Mouse (Mus musculus) induced T-regulatory cell, adult 2 months (primary cell): Measurements from ENCODE around the gene Bdp1.
"Not testable (repeated sequence)": the region's sequence is repeated elsewhere in the genome, so short reads cannot be mapped to it uniquely, and the experiment has no call there.

Source experiments
- DNase-seq: peaks from one replicate; pipeline ENCODE4 v3.0.0-alpha.2; 2012; ENCODE audit warnings: low read depth

Bdp1 gene

DNA sequence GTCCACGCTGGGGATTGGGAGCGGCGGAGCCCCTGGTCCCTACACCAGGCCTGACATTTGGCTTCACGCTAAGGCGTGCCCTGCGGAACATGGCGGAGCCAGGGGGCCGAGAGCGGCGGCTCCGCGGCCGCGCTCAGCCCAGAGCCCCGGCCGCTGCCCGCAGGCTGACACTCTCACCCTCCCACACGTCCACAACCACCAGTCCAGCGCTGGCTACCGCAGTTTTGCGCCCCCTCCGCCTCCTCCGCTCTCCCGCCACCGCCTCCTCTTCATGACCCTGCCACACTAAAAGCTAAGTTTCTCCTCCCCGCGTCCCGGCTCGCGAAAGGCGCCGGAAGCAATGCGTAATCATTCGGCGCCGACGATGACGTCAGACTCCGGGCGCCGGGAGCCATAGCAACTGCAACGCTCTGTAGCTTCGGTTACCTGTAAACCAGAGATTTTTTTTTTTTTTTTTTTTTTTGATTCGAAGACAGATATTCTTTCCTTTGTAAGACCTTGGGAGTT, at the start of gene Bdp1:
Bdp1 (minus strand) TSS at position 323 of the 507 bp plus-strand sequence.
- DNase-seq: peak; percentile 95

DNA sequence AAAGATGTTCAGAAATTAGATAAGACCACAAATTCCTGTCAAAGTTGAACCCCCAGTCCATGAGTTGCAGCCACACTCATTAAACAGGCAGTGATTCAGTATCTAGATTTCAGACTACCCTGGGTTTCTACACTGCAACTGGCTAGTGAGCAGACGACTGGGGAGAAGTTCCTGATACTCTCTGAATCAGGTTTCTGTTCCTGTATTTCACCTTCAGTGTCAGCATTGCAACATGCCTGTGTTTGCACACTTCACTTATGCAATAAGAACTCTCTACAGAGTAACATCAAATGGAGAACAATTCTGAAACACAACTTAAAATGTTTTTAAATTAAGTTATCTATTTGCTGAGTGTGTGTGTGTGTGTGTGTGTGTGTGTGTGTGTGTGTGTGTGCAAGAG, 48.8 kb upstream of the Bdp1 start:
- DNase-seq: no peak

DNA sequence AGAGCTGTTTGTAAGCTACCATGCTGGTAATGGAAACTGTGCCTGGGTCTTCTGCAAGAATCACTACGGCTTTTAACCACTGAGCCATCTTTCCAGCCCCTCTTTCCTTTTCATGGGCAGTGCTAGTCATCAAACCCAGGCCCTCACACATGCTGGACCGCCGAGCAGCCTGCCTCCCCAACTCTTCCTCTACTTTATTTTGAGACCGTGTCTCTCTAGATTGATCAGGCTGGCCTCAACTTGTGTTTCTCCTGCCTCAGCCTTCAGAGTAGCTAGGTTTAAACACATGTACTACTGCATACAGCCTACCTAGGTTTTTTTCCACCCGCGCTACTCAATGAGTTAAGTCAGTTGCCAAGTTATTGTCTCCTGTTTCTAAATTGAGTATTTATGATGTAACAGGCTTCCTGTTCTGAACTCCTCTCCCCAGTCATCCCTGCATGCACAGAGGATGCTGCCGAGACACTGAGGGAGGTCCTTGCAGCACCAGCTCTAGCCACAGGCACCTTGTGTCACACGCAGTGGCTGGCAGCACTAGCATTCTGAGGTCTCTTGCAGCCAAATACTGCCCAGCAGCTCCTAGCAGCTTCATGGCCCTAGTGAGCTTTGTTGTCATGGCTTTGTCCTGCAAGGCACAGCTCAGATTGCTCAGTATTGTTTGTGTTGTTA, 37.9 kb upstream of the Bdp1 start:
- no peak for DNase-seq

DNA sequence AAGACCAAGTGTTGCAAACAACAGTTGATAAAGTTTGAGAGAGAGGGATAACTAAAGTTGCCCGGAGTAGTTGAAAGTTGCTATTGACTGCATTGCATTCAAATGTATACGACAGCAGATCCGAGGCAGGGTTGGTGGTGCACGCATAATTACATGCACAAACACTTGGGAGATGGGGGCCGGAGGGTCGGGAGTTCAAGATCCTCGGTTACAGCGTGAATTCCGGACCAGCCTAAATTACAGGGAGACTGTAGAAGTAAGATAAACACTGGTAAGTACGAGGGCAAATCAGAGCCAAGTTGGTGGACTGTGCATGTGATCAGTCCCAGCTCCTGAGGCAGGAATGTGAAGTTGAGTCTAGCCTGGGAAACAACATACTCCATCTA, 21.4 kb upstream of the Bdp1 start:
- DNase-seq: no peak

DNA sequence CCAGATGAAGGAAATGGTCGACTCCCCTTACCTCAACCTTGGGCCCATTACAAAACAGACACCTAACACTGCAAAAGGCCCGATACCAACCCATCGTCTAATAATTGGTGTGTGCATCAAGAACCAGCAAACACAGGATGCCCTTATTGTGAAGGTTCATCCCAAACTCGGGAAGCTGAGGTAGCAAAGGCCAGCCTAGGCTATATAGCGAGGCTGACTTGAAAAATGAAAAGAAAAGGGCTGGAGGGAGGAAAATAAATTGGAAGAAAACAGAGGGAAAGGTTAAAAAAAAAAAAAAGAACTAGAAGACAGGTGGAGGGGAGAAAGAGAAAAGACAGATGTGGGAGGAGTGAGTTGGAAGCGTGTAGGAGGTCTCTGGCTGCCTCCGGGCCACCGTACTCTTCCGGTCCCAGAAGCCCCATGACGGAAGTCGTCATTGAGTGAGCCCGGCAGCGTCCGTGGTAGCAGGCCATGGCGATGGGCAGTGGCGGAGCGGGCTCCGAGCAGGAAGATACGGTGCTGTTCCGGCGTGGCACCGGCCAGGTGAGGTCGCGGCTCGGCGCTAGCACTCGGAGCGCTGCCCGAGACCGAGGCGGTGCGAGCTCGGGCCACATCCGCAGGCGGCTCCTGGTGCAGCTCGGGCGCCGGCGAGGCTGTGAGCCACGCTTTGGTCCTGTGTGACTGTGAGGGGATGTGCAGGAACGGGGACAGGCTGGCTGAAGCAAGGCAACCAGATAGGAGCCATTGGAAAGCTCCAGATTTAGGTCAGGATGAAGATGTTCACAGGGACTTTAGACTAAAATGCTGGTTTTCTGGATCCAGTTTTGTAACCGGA, 20.8 kb upstream of the Bdp1 start, which contains the start of gene Smn1:
Smn1 (plus strand) TSS at position 430 of the 835 bp plus-strand sequence.
- DNase-seq: peak; percentile 94

DNA sequence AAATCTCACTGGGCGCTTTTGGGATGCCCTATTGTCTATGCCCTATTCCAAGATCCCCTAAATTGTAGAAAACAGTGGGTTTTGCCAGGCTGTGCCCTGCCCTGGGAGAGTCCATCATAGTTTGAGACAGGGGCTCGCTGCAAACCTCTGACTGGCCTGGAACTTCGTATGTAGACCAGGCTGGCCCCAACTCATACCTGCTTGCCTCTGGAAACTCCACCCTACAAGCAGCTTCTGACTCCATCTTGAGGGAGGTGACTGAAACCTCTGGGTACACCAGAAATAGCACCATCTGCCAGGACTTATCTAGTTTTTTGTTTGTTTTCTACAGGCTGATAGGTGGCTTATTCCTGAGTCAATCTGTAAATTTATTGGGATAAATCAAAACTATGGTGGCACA, 20.1 kb upstream of the Bdp1 start:
- no peak for DNase-seq

DNA sequence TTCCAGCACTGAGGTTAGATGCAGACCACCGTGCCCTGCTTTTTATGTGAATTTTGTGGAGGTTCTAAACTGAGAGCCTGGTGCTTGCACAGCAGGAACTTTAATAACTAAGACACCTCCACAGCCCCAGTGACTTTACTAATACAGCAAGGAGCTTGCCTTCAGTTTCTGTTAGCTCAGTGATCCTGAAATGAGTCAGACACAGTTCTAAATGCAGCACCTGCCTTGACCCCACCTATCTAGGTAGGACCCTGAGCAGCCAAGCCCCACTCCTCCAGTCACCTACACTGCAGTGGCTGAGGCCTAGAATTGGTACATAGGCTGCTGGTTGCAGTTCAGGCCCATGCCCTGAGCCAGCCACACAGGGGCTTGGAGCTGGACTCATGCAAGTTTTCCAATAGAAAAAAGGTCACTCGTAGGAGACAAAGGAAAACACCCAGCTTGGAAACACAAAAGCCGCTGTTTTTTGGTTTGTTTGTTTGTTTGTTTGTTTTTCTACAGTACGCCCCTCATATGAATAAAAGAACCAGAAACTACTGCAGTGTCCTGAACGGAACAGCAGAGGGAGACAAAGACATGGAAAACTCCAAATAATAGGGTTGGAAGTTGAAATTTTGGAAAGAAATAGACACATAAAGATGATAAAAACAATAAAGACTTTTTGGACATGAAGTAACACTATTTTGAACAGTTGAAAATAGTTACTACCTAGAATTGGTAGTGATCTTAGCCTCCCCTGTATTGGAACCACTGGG, 8.5 kb upstream of the Bdp1 start:
- DNase-seq: peak; percentile 57

DNA sequence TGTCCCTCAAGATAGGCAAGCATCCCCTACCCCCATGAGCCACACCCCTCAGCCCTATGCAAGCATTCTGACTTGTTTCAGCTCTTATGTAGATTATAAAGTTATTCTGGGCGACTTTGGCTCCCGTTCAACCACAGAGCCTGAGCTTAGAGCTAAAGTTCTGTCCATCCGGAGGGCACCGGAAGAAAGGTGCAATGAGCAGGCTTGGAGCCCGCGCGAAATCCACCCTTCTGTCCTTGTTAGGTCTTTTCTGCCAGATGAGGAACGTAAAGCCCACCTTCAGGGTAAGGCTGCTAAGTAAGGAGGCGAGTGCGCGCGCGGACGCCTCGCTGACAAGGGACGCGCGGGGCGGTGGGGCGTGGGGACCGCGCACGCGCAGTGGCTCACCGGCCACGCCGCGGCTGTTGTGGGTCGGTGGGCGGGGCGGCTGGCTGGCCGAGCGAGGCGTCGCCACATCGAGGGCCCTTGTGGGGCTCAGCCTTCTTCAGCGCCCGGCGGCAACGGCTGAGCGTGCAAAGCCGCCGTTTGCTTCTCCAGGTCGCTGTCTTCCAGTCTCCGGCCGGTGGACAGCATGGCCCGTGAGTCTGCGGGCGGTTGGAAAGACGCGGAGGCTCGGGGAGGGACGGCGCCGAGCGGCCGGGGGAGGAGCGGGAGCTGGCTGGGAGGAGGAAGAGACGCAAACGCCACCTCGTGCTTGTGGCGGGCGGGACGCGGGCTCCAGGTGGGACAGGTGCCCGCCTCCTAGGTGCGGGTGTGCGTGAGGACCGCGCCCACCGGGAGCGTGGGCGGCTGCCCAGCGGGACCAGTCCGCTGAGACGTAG, 4.0 kb upstream of the Bdp1 start, which contains the start of gene Serf1:
Serf1 (plus strand) TSS at position 361 of the 821 bp plus-strand sequence.
- peak; percentile 84 for DNase-seq

DNA sequence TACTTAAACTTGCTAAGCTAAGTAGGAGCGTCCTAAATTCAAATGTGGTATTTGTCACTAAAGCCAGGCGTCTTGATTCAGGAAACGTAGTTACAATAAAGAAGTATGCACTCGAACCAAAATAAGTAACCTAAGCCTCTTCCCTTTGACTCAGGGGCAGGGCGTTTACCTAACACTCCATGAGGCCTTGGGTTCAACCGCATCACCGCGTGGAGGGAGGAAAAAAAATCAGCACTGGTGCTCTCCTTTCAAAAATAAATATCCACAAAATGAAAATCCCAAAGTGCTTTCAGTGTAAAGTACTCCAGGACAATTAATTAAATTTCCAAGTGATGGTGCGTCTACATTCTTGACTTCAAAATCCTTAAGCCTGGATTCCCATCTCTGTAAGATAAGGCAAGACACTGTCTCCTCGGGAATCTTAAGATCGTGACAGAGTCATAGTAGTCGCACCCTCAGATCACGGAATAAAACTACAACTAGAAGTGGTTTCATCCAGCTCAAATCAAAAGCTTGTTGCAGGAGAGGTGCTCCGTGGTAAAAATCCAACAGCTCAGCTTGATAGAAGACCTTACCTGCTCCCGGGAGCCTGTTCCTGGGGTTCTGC, 715 bp downstream of the Bdp1 start:
- peak; percentile 40 for DNase-seq

DNA sequence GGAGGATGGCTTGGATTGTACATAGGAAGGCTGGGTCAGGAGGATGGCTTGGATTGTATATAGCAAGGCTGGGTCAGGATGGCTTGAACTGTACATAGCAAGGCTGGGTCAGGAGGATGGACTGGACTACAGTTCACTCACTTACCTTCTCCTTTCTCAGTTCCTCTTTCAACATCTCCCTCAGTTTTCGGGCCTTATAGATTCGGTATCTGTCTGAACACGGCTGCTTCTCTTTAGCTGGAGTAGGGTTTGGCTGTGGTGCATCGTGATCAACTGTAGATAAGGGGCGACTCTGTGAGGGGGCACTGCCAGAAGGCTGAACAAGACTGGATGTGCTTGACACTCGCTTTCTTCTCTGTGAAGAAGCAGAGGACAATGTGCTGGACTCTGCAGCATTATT, 5.1 kb downstream of the Bdp1 start:
- no peak for DNase-seq

DNA sequence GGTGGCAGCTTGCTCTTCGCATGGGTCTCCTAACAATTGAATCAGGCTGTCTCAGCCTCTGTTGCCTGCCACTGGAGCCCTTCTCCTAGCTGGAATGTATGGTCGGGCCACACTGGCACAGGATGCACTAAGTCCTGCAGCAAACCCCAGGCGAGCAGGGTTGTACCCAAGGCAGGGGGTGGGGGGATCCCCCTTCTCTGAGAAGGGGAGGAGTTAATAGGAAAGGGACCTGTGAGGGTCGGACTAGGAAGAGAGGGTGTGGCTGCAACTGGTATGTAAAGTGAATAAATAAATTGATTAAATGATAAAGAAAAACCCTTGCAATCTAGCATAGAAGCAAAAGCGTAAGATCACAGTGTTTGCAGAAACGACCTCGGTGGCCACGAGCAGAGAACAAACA, 32.4 kb downstream of the Bdp1 start:
- DNase-seq: no peak

DNA sequence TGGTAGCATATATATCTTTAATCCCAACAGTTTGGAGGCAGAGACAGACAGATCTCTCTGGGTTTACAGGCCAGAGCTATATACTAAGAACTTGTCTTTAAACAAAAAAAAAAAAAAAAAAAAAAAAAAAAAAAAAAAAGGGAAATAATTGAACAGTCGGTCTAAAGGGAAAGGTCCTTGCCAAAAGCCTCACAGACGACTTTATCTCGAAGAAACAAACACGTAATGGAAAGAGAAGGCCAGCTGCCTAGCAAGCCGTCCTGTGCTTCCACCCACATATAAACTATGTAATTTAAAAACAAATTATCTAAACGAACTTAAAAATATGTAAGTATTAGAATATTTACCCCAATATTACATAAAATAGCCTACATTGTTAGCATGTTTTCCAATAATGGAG, 36.0 kb downstream of the Bdp1 start:
- DNase-seq: no peak

DNA sequence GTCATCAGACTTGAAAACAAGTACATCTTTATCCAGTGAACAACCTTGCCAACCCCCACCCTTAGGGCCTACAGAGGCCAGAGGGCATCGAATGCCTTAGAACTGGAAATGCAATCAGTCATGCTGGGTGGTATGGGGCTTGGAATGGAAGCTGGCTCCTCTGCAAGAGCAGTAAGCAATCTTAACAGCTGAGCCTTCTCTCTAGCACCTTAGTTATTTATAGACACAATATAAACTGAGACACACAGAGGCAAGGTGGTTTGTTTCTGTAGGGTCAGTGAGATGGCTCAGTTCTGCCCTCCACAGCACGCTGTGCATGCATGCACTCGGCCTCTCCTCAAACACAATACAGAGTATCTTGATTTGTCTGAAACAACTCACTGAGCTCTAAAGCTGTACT, 39.9 kb downstream of the Bdp1 start:
- no peak for DNase-seq

DNA sequence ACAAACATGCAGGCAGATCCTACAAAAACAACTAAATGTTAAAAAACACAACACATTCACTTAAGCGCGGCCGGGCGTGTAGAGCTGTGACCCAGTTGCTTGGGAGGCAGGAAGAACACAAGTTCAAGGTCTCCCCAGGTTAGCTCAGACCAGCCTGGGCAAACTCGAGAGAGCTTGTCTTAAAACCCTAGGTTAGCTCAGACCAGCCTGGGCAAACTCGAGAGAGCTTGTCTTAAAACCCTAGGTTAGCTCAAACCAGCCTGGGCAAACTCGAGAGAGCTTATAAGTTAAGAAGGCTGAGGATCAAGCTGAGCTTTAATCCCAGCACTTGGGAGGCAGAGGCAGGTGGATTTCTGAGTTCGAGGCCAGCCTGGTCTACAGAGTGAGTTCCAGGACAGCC, 46.1 kb downstream of the Bdp1 start:
- not testable (repeated sequence) for DNase-seq

DNA sequence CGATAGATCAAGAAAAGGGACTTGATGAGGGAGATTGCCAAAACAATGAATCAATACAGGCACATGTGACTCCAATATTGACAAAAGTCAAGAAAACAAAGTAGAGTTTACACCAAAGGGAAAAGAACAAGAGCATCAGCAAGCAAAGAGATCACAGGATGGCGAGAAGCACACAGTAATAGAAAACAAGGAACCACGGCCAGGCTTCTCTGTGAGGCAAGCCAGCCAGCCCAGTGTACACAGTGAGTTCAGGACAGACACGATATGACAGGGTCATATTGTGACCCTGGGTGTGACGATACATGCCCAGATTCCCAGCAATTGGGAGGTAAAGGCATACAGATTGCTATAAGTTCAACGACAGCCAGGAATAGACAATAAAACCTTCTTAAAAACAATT, 77.9 kb downstream of the Bdp1 start:
- no peak for DNase-seq

DNA sequence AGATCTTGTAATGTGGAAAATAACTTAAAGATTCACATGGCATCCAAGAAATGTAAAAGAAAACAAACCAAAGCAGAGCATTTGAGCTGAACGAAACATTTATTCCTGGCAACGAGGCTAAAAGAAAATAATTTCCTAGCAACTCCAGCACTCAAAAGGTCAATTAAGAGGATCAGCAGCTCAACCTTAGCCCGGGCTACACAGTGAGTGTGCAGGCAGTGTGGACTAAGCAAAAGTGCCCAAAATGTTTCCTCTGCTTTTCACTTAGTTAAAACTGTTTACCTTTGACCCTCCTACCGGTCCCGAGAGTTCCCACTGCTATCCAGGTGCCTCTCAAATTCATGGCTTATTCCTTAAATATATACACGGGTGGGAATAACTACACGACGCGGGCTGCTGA, 87.0 kb downstream of the Bdp1 start:
- no peak for DNase-seq

DNA sequence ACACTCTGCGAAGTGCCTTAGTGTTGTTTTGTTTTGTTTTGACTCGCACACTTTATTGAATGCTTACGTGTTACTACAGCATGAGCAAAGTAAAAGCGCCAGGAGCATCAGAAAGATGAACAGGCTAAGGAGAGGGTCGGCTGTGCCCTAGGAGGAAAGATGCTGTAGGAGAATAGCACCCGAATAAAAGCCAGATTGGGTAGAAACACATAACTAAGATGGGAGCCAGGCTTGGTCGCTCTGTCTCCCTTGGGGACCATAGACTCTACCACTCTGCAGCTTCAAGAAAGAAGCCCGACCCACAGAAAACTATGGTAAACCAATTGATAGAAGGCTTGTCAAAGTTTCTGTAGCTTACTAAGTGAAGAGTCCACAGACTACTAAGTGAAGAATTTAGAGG, 87.9 kb downstream of the Bdp1 start:
- DNase-seq: no peak

DNA sequence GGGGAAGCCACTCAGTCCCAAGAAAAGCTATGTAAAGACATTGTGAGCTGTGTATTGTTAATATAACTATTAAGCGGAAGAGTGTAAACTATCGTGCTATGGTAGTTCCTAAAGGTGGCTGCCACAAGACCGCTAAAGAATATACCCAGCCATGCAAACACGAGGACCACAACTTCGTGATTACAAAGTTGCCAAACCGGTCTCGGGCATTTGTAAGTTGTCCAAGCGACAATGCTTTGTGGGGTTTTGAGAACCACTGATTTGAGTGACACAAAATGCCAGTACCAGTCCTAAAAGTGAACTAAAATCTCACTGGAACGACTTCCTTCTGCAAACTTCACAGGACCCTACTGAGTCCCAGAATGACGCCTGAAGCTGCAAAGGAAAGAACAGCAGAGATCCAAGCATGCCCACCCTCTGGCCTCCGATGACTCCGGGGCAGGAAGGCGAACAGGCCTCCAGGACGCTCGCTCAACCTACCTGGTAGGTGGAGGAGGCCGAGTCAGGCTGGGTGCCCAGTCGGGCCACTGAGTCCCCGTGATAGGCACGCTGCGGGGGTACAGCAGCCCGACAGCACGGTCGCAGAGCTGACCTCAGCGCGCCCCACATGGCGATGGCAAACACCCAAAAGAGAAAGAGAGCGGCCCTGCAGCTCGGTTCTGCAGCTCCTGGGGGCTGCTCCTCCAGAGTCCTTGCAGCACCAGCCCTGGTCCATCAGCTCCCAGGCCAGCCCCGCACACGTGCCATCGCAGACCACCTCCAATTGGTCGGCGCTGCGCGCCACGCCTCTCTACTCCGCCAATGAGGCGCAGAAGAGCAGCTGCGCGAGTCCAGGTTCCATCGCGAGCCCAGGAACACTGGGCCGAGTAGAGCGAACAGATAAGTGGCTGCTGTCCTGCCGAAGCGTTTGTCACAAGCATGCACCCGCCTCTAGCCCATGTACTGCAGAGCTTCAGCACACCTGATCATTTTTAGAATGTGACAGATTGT, 88.7 kb downstream of the Bdp1 start, which contains the start of gene Mccc2:
Mccc2 (minus strand) TSS at position 734 of the 990 bp plus-strand sequence.
- DNase-seq: peak; percentile 88

DNA sequence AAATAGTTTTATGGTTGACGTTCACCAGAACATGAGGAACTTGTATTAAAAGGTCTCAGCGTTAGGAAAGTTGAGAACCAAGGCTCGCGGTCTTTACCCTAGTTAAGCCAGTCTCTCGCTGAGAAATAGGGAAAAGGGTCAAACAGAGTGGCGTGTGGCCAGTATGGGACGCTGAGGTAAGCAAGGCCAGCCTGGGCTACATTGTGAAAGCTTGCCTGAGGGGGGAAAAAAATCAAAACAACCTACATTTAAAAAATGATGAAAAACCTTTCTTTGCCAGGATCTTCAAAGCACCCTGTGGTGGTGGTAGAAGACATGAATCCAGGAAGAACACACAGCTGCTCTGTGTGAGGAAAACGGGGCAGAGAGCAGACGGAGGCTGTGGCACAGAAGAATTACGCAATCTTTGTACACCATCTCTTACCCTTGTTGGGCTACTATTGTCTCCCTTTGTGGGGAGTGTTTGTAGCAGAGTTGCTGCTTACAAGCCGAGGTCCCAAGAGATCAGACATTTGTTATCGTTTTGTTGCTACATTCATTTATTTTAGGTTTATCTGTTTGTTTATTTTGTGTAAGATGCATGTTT, 97.9 kb downstream of the Bdp1 start:
- no peak for DNase-seq
